ENCODE assay signal across 8 mouse cellular contexts in genomic region chr1:171826164-171826563, GRCm38 (mm10). TPM values are rescaled to one million over a fixed set of nuclear protein-coding genes. Genes with fewer than 3 reads are reported as not detected.
DNase-seq lines count a peak whose midpoint lies in the region; ATAC-seq and TF ChIP-seq lines count a peak whose summit lies in the region.

No protein-coding gene starts in this region.

- no peaks in the 10 kb centered on the region for H3K36me3 ChIP-seq in heart, adult 2 months (ENCODE audit: control insufficient read depth, insufficient read depth, low read length)
- no peaks in the 10 kb centered on the region for H3K36me3 ChIP-seq in heart, embryonic 11.5 days (ENCODE audit: control insufficient read depth, insufficient read depth, low read length)
- no peaks in the 10 kb centered on the region for H3K36me3 ChIP-seq in midbrain, postnatal 0 days (ENCODE audit: insufficient read depth, low read length)
- H3K36me3 ChIP-seq in midbrain, embryonic 10.5 days: no peaks in the 10 kb centered on the region
- no peaks in the 10 kb centered on the region for H3K36me3 ChIP-seq in heart, embryonic 12.5 days

- TF ChIP-seq POLR2A in heart, adult 2 months (IDR thresholded peaks at IDR 0.05; ENCODE audit: insufficient read depth, low read depth, low read length): no peak

- no peaks in the 10 kb centered on the region for H3K9me3 ChIP-seq in heart, embryonic 11.5 days (replicated peaks; ENCODE audit: control insufficient read depth, low read length)
- H3K9me3 ChIP-seq in midbrain, postnatal 0 days (ENCODE audit: low read length): no peaks in the 10 kb centered on the region
- no peaks in the 10 kb centered on the region for H3K9me3 ChIP-seq in midbrain, embryonic 10.5 days (replicated peaks)
- H3K9me3 ChIP-seq in heart, embryonic 12.5 days (replicated peaks): peaks cover 3% of the 10 kb centered on the region; the same call in 1 of the 2 replicates

- H3K27ac ChIP-seq in heart, adult 2 months: no peak overlapping the region
- no peak overlapping the region for H3K27ac ChIP-seq in heart, embryonic 11.5 days (ENCODE audit: low read depth, low read length)
- no peak overlapping the region for H3K27ac ChIP-seq in midbrain, postnatal 0 days (ENCODE audit: low read depth, low read length)
- no peak overlapping the region for H3K27ac ChIP-seq in midbrain, embryonic 10.5 days (replicated peaks)
- H3K27ac ChIP-seq in heart, embryonic 12.5 days (ENCODE audit: poor library complexity, severe bottlenecking): no peak overlapping the region

- intact Hi-C loops in heart, adult 2 months (cut with DNase I): no loop called here

- H3K79me2 ChIP-seq in heart, adult 2 months (replicated peaks; ENCODE audit: control insufficient read depth, insufficient read depth, low read length): no peaks in the 10 kb centered on the region

- DNase-seq in heart, adult 2 months: no peak
- DNase-seq in midbrain, postnatal 0 days (ENCODE audit: low spot score): peak; percentile 54
- no peak for DNase-seq in midbrain, embryonic 10.5 days (ENCODE audit: low spot score)
- DNase-seq in embryo, embryonic 10 days (ENCODE audit: low spot score): peak; percentile 63
- peak; percentile 63 for DNase-seq in thymus, postnatal 0 days (ENCODE audit: low spot score)
- no peak for DNase-seq in layer of hippocampus, postnatal 25 days (ENCODE audit: extremely low spot score in 1 of 2, low spot score in 1 of 2)

- no peaks in the 10 kb centered on the region; the same call in 1 of the 2 replicates for H3K4me1 ChIP-seq in heart, adult 2 months (ENCODE audit: control insufficient read depth, insufficient read depth, low read length)
- H3K4me1 ChIP-seq in heart, embryonic 11.5 days (ENCODE audit: control insufficient read depth, insufficient read depth, low read length): no peaks in the 10 kb centered on the region
- no peaks in the 10 kb centered on the region for H3K4me1 ChIP-seq in midbrain, postnatal 0 days (ENCODE audit: insufficient read depth, low read length)
- no peaks in the 10 kb centered on the region for H3K4me1 ChIP-seq in midbrain, embryonic 10.5 days
- H3K4me1 ChIP-seq in heart, embryonic 12.5 days (replicated peaks): no peaks in the 10 kb centered on the region

- no peak overlapping the region for H3K4me2 ChIP-seq in heart, embryonic 11.5 days
- no peak overlapping the region for H3K4me2 ChIP-seq in midbrain, postnatal 0 days (ENCODE audit: low read depth, low read length, poor library complexity, severe bottlenecking)
- no peak overlapping the region for H3K4me2 ChIP-seq in heart, embryonic 12.5 days

- peak; percentile 62 for TF ChIP-seq CTCF in heart, adult 2 months (IDR thresholded peaks at IDR 0.05)
- peak; percentile 78 for TF ChIP-seq CTCF in midbrain, postnatal 0 days (IDR thresholded peaks at IDR 0.05)

- no peak overlapping the region for H3K4me3 ChIP-seq in heart, adult 2 months
- H3K4me3 ChIP-seq in heart, embryonic 11.5 days (ENCODE audit: low read depth, low read length): no peak overlapping the region
- no peak overlapping the region for H3K4me3 ChIP-seq in midbrain, postnatal 0 days (ENCODE audit: low read depth, low read length)
- H3K4me3 ChIP-seq in midbrain, embryonic 10.5 days: no peak overlapping the region
- H3K4me3 ChIP-seq in heart, embryonic 12.5 days: no peak overlapping the region

- no peak for TF ChIP-seq EP300 in heart, adult 2 months (IDR thresholded peaks at IDR 0.05; ENCODE audit: insufficient read depth, low read depth, low read length)

- no peak for ATAC-seq in heart, embryonic 11.5 days (replicated peaks; ENCODE audit: insufficient number of reproducible peaks, low FRiP score, low TSS enrichment)
- no peak for ATAC-seq in midbrain, postnatal 0 days (ENCODE audit: low FRiP score)
- no peak for ATAC-seq in heart, embryonic 12.5 days (ENCODE audit: insufficient number of reproducible peaks, low FRiP score)

- no peak overlapping the region for H3K9ac ChIP-seq in heart, adult 2 months (ENCODE audit: low read depth, low read length)
- H3K9ac ChIP-seq in heart, embryonic 11.5 days (ENCODE audit: low read depth, low read length): no peak overlapping the region
- no peak overlapping the region for H3K9ac ChIP-seq in midbrain, postnatal 0 days (replicated peaks; ENCODE audit: low read length, poor library complexity, severe bottlenecking)
- no peak overlapping the region for H3K9ac ChIP-seq in heart, embryonic 12.5 days

- H3K27me3 ChIP-seq in heart, adult 2 months (ENCODE audit: control insufficient read depth, insufficient read depth, low read length): no peaks in the 10 kb centered on the region
- no peaks in the 10 kb centered on the region for H3K27me3 ChIP-seq in heart, embryonic 11.5 days (ENCODE audit: control insufficient read depth, insufficient read depth, low read length)
- H3K27me3 ChIP-seq in midbrain, postnatal 0 days (ENCODE audit: insufficient read depth, low read length): no peaks in the 10 kb centered on the region
- no peaks in the 10 kb centered on the region for H3K27me3 ChIP-seq in midbrain, embryonic 10.5 days (ENCODE audit: low read depth, poor library complexity, severe bottlenecking)
- no peaks in the 10 kb centered on the region for H3K27me3 ChIP-seq in heart, embryonic 12.5 days (replicated peaks)

RNA-seq across cellular contexts. Expression of gene Cd84, which starts 13.3 kb away (rescaled TPM):
- 1 to 10 TPM; 2.6 to 4.6 TPM for total RNA-seq in heart, adult 2 months (2021)
- polyA plus RNA-seq in heart, adult 2 months (2012; rRNA removed): 1.6 and 2.2 TPM in 2 replicates
- 0.86 and 1.2 TPM in 2 replicates for polyA plus RNA-seq in heart, embryonic 11.5 days (2014; fragmentation: Nextera tagmentation; extraction: Ambion mirVana)
- total RNA-seq in midbrain, postnatal 0 days (2014; rRNA removed): 1.6 and 2.4 TPM in 2 replicates
- 1.1 and 1.9 TPM in 2 replicates for polyA plus RNA-seq in midbrain, postnatal 0 days (2015; fragmentation: Nextera tagmentation; extraction: Ambion mirVana)
- 0.38 and 1.2 TPM in 2 replicates for polyA plus RNA-seq in midbrain, embryonic 10.5 days (2016; fragmentation: Nextera tagmentation; extraction: Ambion mirVana)
- 42.9 and 52.1 TPM in 2 replicates for polyA plus RNA-seq in thymus, postnatal 0 days (2015; fragmentation: Nextera tagmentation; extraction: Ambion mirVana)
- total RNA-seq in layer of hippocampus, postnatal 25 days (2021): 1 to 10 TPM; 2.6 to 3.7 TPM
- 0.98 and 1.7 TPM in 2 replicates for polyA plus RNA-seq in heart, embryonic 12.5 days (2016; fragmentation: Nextera tagmentation; extraction: Ambion mirVana)

RNA-seq across cellular contexts. Expression of gene Slamf1, which starts 59.2 kb away (rescaled TPM):
- total RNA-seq in heart, adult 2 months (2021): 1 to 10 TPM in 1 of 2 experiments, under 1 TPM in 1; 0.47 to 1.2 TPM
- 0.35 and 0.64 TPM in 2 replicates for polyA plus RNA-seq in heart, adult 2 months (2012; rRNA removed)
- 0.23 and 0.38 TPM in 2 replicates for polyA plus RNA-seq in heart, embryonic 11.5 days (2014; fragmentation: Nextera tagmentation; extraction: Ambion mirVana)
- 0.11 and 0.85 TPM in 2 replicates for total RNA-seq in midbrain, postnatal 0 days (2014; rRNA removed)
- polyA plus RNA-seq in midbrain, postnatal 0 days (2015; fragmentation: Nextera tagmentation; extraction: Ambion mirVana): 0.19 and 0.21 TPM in 2 replicates
- polyA plus RNA-seq in midbrain, embryonic 10.5 days (2016; fragmentation: Nextera tagmentation; extraction: Ambion mirVana): 0.14 and 0.23 TPM in 2 replicates
- polyA plus RNA-seq in thymus, postnatal 0 days (2015; fragmentation: Nextera tagmentation; extraction: Ambion mirVana): 26.0 and 28.0 TPM in 2 replicates
- under 1 TPM; 0.12 to 0.33 TPM for total RNA-seq in layer of hippocampus, postnatal 25 days (2021)
- 0.28 and 0.57 TPM in 2 replicates for polyA plus RNA-seq in heart, embryonic 12.5 days (2016; fragmentation: Nextera tagmentation; extraction: Ambion mirVana)

Comparison
In these comparisons a context has a peak if more than half of its experiments do, and no peak if none do; other contexts are left out.
1. DNase-seq: peak in midbrain, postnatal 0 days (single experiment), embryo, embryonic 10 days (single experiment) and thymus, postnatal 0 days (single experiment); none in heart, adult 2 months (0 of 2), midbrain, embryonic 10.5 days (single experiment) and layer of hippocampus, postnatal 25 days (0 of 2).
2. RNA of gene Cd84, which starts 13.3 kb away (polyA plus RNA-seq): 42.9 to 52.1 TPM in thymus, postnatal 0 days; 1.6 to 2.2 TPM in heart, adult 2 months, 1.1 to 1.9 TPM in midbrain, postnatal 0 days, 0.98 to 1.7 TPM in heart, embryonic 12.5 days, 0.86 to 1.2 TPM in heart, embryonic 11.5 days and 0.38 to 1.2 TPM in midbrain, embryonic 10.5 days; every median in the first group is over 10 times any median in the second.
3. RNA of gene Slamf1, which starts 59.2 kb away (polyA plus RNA-seq): 26.0 to 28.0 TPM in thymus, postnatal 0 days; 0.35 to 0.64 TPM in heart, adult 2 months, 0.28 to 0.57 TPM in heart, embryonic 12.5 days, 0.14 to 0.23 TPM in midbrain, embryonic 10.5 days, 0.23 to 0.38 TPM in heart, embryonic 11.5 days and 0.19 to 0.21 TPM in midbrain, postnatal 0 days; every median in the first group is over 10 times any median in the second.